Mouse (Mus musculus) stomach, adult 2 months (tissue): ENCODE data around the gene C130079G13Rik. TPM values are rescaled to one million over a fixed set of nuclear protein-coding genes. Genes with fewer than 3 reads are reported as not detected.

Experiments used
- polyA plus RNA-seq: library from polyadenylated mRNA; depleted of rRNA; stranded (reverse); fragments of >200 nt; gene quantifications from 2 replicates; pipeline ENCODE4 v1.2.3, GENCODE M21; 2012; rRNA removed

The C130079G13Rik gene
- polyA plus RNA-seq = 0.08 and 0.11 TPM in 2 replicates

DNA sequence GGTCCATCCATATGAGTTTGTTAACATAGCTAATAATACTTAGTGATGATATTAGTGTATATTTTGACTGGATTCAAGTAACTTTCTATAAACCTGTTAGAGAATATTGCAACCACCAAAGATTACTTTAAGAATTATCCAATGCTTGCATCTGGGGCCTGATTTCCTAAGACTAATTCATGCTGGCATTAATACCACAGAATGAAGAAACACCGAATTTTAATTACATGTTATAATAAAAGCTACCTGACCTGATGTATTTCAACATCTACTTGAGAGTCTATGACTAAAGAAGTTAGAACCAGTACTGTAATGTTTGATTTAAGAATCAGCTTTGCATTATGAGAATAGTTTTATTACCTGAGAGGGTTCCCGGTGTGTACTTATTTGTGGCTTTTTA is at the start of gene C130079G13Rik:
Gene C130079G13Rik, plus strand, starts transcription at position 301 of the 400 bp plus-strand sequence.

Other genes with a start within 250 kb of the C130079G13Rik start
- gene Gm5538, start 195.4 kb upstream of the C130079G13Rik start, polyA plus RNA-seq = not detected in 2 replicates
- not detected in 2 replicates for gene Gm8298, start 64.2 kb upstream of the C130079G13Rik start, polyA plus RNA-seq
- gene Aadacl2, start 81.5 kb downstream of the C130079G13Rik start, polyA plus RNA-seq = 0.72 and 1.0 TPM in 2 replicates
- 0.98 and 1.9 TPM in 2 replicates for gene Aadac, start 100.5 kb downstream of the C130079G13Rik start, polyA plus RNA-seq
- gene Sucnr1, start 156.7 kb downstream of the C130079G13Rik start, polyA plus RNA-seq = 0.11 TPM in 1 of 2 replicates, not detected in the other